Mouse (Mus musculus): ENCODE results near the gene Grip1.

The Grip1 gene

GRCm38 (mm10) chr10:119453431-119454105 lies at the start of gene Grip1:
TSS of gene Grip1 (plus strand) at chr10:119453830.
- peak; percentile 14 for DNase-seq

GRCm38 (mm10) chr10:119405103-119405502 lies 48.5 kb upstream of the Grip1 start:
- no peak for DNase-seq

GRCm38 (mm10) chr10:119405612-119406011 lies 48.0 kb upstream of the Grip1 start:
- DNase-seq, result no peak

- DNase-seq, result no peak
These were observed 45.3 kb upstream of the Grip1 start for GRCm38 (mm10) chr10:119408327-119408726.

- DNase-seq, result no peak
These were observed 40.4 kb upstream of the Grip1 start for GRCm38 (mm10) chr10:119413238-119413637.

GRCm38 (mm10) chr10:119415106-119415505 lies 38.5 kb upstream of the Grip1 start:
- DNase-seq, result no peak

GRCm38 (mm10) chr10:119421418-119421817 lies 32.2 kb upstream of the Grip1 start:
- no peak for DNase-seq

GRCm38 (mm10) chr10:119423821-119424534 lies 29.7 kb upstream of the Grip1 start:
- DNase-seq, result no peak

GRCm38 (mm10) chr10:119427653-119428052 lies 26.0 kb upstream of the Grip1 start:
- no peak for DNase-seq

GRCm38 (mm10) chr10:119428106-119428505 lies 25.5 kb upstream of the Grip1 start:
- DNase-seq, result no peak

- no peak for DNase-seq
These were observed 23.4 kb upstream of the Grip1 start for GRCm38 (mm10) chr10:119430240-119430639.

GRCm38 (mm10) chr10:119431801-119432200 lies 21.8 kb upstream of the Grip1 start:
- DNase-seq, result no peak

GRCm38 (mm10) chr10:119435818-119436217 lies 17.8 kb upstream of the Grip1 start:
- no peak for DNase-seq

- no peak for DNase-seq
These were observed 16.3 kb upstream of the Grip1 start for GRCm38 (mm10) chr10:119437319-119437718.

- no peak for DNase-seq
These were observed 11.9 kb upstream of the Grip1 start for GRCm38 (mm10) chr10:119441743-119442142.

GRCm38 (mm10) chr10:119447392-119447914 lies 6.2 kb upstream of the Grip1 start:
- no peak for DNase-seq

- no peak for DNase-seq
These were observed 5.7 kb upstream of the Grip1 start for GRCm38 (mm10) chr10:119447930-119448329.

GRCm38 (mm10) chr10:119452698-119453097 lies 932 bp upstream of the Grip1 start:
- DNase-seq, result peak; percentile 5

GRCm38 (mm10) chr10:119454106-119454667 lies 557 bp downstream of the Grip1 start:
- DNase-seq, result peak; percentile 22

- DNase-seq, result no peak
These were observed 1.3 kb downstream of the Grip1 start for GRCm38 (mm10) chr10:119454668-119455542.

- no peak for DNase-seq
These were observed 1.9 kb downstream of the Grip1 start for GRCm38 (mm10) chr10:119455543-119455940.

- no peak for DNase-seq
These were observed 3.5 kb downstream of the Grip1 start for GRCm38 (mm10) chr10:119457121-119457520.

- DNase-seq, result no peak
These were observed 5.4 kb downstream of the Grip1 start for GRCm38 (mm10) chr10:119458991-119459390.
